Mouse (Mus musculus): ENCODE results near the gene Ina. TPM values are rescaled to one million over a fixed set of nuclear protein-coding genes. Genes with fewer than 3 reads are reported as not detected.

Ina gene
- total and polyA plus RNA-seq, 3 experiments, result not detected

DNA sequence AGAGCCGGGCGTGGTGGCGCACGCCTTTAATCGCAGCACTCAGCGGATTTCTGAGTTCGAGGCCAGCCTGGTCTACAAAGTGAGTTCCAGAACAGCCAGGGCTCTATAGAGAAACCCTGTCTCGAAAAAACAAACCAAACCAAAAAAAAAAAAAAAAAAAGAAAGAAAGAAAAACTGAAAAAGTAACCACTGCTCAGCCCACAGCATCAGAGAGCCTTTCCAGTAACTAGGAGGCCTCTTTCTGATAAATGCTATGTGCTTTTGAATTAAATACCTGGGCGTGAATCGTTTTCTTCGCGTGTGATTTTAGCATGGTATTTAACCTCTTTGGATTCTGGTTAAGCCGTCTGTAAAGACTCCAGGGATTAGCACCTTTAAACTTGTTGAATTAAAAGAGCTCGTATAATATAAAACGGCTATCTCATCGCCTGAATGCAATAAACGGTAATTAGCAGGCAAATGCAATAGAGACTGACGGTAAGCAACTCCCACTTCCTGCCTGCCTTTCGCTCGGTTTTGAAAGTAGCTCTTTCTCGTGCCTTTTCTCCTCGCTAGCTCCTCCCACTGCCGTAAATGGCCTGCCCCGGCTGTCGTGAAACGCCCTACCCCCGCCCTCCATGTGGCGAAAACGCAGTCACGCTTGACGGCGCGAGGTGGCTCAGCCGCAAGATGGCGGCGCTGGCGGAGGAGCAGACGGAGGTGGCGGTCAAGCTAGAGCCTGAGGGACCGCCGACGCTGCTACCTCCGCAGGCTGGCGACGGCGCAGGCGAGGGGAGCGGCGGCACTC, 52.8 kb downstream of the Ina start, which contains the start of gene Taf5:
Taf5 (plus strand) TSS at position 651 of the 787 bp plus-strand sequence.
- H3K4me1 ChIP-seq (ENCODE audit: control insufficient read depth in 1 of 2, insufficient read depth in 2 of 2, low read length in 2 of 2), result peaks cover 5 to 16% of the 10 kb centered on the region in 2 experiments
- H3K36me3 ChIP-seq (ENCODE audit: control insufficient read depth in 1 of 2, insufficient read depth in 2 of 2, low read length in 2 of 2), result peaks cover 12 to 24% of the 10 kb centered on the region in 2 experiments
- H3K9ac ChIP-seq (ENCODE audit: control insufficient read depth, low read depth, low read length, poor library complexity, severe bottlenecking), result peak within 1 kb of the TSS; percentile 92
- H3K27ac ChIP-seq (ENCODE audit: control insufficient read depth, low read depth, low read length), result peak within 1 kb of the TSS; percentile 99
- H3K27me3 ChIP-seq (ENCODE audit: control insufficient read depth in 1 of 2, insufficient read depth in 2 of 2, low read length in 2 of 2), result no peaks in the 10 kb centered on the region
- peaks cover 25% of the 10 kb centered on the region for H3K79me2 ChIP-seq (ENCODE audit: control insufficient read depth, insufficient read depth, low read length, poor library complexity)
- peak within 1 kb of the TSS; percentile 79 to 91 for H3K4me3 ChIP-seq (ENCODE audit: control insufficient read depth in 1 of 2, insufficient read depth in 1 of 2, low read depth in 2 of 2, low read length in 2 of 2)
- no peaks in the 10 kb centered on the region for H3K9me3 ChIP-seq (replicated peaks; ENCODE audit: insufficient read depth, low read length)
- DNase-seq (ENCODE audit: low read depth, low spot score), result peak; percentile 100
- TF ChIP-seq CTCF (IDR thresholded peaks at IDR 0.05 in 2 of 3, conservative IDR thresholded peaks at IDR 0.05 in 1 of 3; ENCODE audit: control insufficient read depth in 1 of 3, insufficient read depth in 1 of 3, low read depth in 2 of 3, low read length in 3 of 3, poor library complexity in 1 of 3, severe bottlenecking in 1 of 3) (no peak), KAT2A (conservative IDR thresholded peaks at IDR 0.05; ENCODE audit: low read depth, low read length) (peak; percentile 92), ETS1 (IDR thresholded peaks at IDR 0.05; ENCODE audit: low read depth, low read length) (peak; percentile 59), MAZ (IDR thresholded peaks at IDR 0.05; ENCODE audit: low read depth, low read length) (peak; percentile 100), NRF1 (IDR thresholded peaks at IDR 0.05; ENCODE audit: insufficient read depth, low read depth, low read length, poor library complexity, severe bottlenecking) (peak; percentile 61), MYB (IDR thresholded peaks at IDR 0.05; ENCODE audit: low read depth, low read length) (peak; percentile 47; the same call in 1 of the 2 replicates), UBTF (IDR thresholded peaks at IDR 0.05; ENCODE audit: borderline replicate concordance, insufficient read depth, low read depth, low read length) (no peak; the same call in 1 of the 2 replicates), MEF2A (IDR thresholded peaks at IDR 0.05; ENCODE audit: extremely low read depth, insufficient replicate concordance, low read depth, low read length, poor library complexity, severe bottlenecking) (peak; percentile 60; the same call in 1 of the 2 replicates), MYC (IDR thresholded peaks at IDR 0.05; ENCODE audit: low read depth, low read length) (peak; percentile 97), POLR2A (IDR thresholded peaks at IDR 0.05; ENCODE audit: control insufficient read depth in 1 of 2, insufficient read depth in 1 of 2, low read depth in 1 of 2, low read length in 2 of 2, poor library complexity in 1 of 2) (peak; percentile 98 to 100), GATA1 (IDR thresholded peaks at IDR 0.05; ENCODE audit: low read depth, low read length) (no peak; the same call in 1 of the 2 replicates), EP300 (IDR thresholded peaks at IDR 0.05; ENCODE audit: low read depth in 1 of 2, low read length in 2 of 2) (peak in 1 of 2 experiments; percentile 73; a peak in 2 of 4 replicates), BHLHE40 (IDR thresholded peaks at IDR 0.05; ENCODE audit: borderline replicate concordance, low read depth, low read length) (peak; percentile 70; the same call in 1 of the 2 replicates), TCF12 (IDR thresholded peaks at IDR 0.05; ENCODE audit: low read depth, low read length) (peak; percentile 100), MXI1 (IDR thresholded peaks at IDR 0.05; ENCODE audit: low read depth, low read length) (peak; percentile 96), SIN3A (IDR thresholded peaks at IDR 0.05; ENCODE audit: low read length) (peak; percentile 96), ZC3H11A (IDR thresholded peaks at IDR 0.05; ENCODE audit: low read depth, low read length) (no peak), RAD21 (IDR thresholded peaks at IDR 0.05; ENCODE audit: low read depth, low read length) (no peak), ZKSCAN1 (IDR thresholded peaks at IDR 0.05; ENCODE audit: low read depth, low read length) (no peak), E2F4 (IDR thresholded peaks at IDR 0.05; ENCODE audit: borderline replicate concordance, low read depth, low read length) (no peak), SMC3 (IDR thresholded peaks at IDR 0.05; ENCODE audit: low read depth, low read length) (no peak; the same call in 1 of the 2 replicates), USF2 (IDR thresholded peaks at IDR 0.05; ENCODE audit: borderline replicate concordance in 1 of 2, insufficient read depth in 1 of 2, low read depth in 1 of 2, low read length in 2 of 2) (no peak), JUND (IDR thresholded peaks at IDR 0.05; ENCODE audit: low read depth, low read length) (no peak), TAL1 (IDR thresholded peaks at IDR 0.05; ENCODE audit: low read length) (no peak), GABPA (IDR thresholded peaks at IDR 0.05; ENCODE audit: low read depth, low read length) (peak; percentile 70; the same call in 1 of the 2 replicates), ELF1 (IDR thresholded peaks at IDR 0.05; ENCODE audit: low read depth, low read length) (peak; percentile 92), TBP (IDR thresholded peaks at IDR 0.05; ENCODE audit: low read depth, low read length) (peak; percentile 98), HCFC1 (IDR thresholded peaks at IDR 0.05; ENCODE audit: low read depth, low read length) (peak; percentile 96), MAFK (IDR thresholded peaks at IDR 0.05; ENCODE audit: borderline replicate concordance, low read depth, low read length) (no peak), ZMIZ1 (IDR thresholded peaks at IDR 0.05; ENCODE audit: low read depth, low read length) (peak; percentile 99), NELFE (IDR thresholded peaks at IDR 0.05; ENCODE audit: low read depth, low read length) (peak; percentile 99), CHD2 (IDR thresholded peaks at IDR 0.05; ENCODE audit: low read length) (peak; percentile 33), POLR2AphosphoS2 (IDR thresholded peaks at IDR 0.05; ENCODE audit: low read length) (peak; percentile 99), ZNF384 (IDR thresholded peaks at IDR 0.05; ENCODE audit: low read depth, low read length) (no peak; the same call in 1 of the 2 replicates), MAX (IDR thresholded peaks at IDR 0.05; ENCODE audit: low read length) (peak; percentile 96)

All from MEL (cell line).